Mouse (Mus musculus): ENCODE data around the gene Rep15. TPM values are rescaled to one million over a fixed set of nuclear protein-coding genes. Genes with fewer than 3 reads are reported as not detected.

The Rep15 gene
- total RNA-seq, 1 experiment, result 0.80 TPM

- Histone ChIP-seq H3K9ac (ENCODE audit: insufficient read depth, low read depth, low read length, poor library complexity, severe bottlenecking) (no peak overlapping the region), H3K27ac (ENCODE audit: insufficient read depth, low read depth, low read length, poor library complexity, severe bottlenecking) (no peak overlapping the region), H3K9me3 (ENCODE audit: control insufficient read depth, insufficient read depth, low read depth, low read length) (no peaks in the 10 kb centered on the region), H3K36me3 (ENCODE audit: control insufficient read depth, insufficient read depth, low read length, poor library complexity, severe bottlenecking) (peaks cover 31% of the 10 kb centered on the region), H3K4me1 (ENCODE audit: control insufficient read depth in 2 of 2, insufficient read depth in 2 of 2, low read length in 2 of 2, poor library complexity in 1 of 2) (peaks cover 0 to 4% of the 10 kb centered on the region in 2 experiments; a peak in 1 of 4 replicates), H3K4me3 (ENCODE audit: insufficient read depth in 1 of 2, low read depth in 1 of 2, low read length in 2 of 2, poor library complexity in 1 of 2, severe bottlenecking in 1 of 2) (no peak overlapping the region)
- no peak for TF ChIP-seq ZC3H11A (IDR thresholded peaks at IDR 0.05; ENCODE audit: borderline replicate concordance, low read depth, low read length)
- no peak for TF ChIP-seq HCFC1 (IDR thresholded peaks at IDR 0.05; ENCODE audit: borderline replicate concordance, insufficient read depth, low read length)
- no peak for TF ChIP-seq CHD2 (IDR thresholded peaks at IDR 0.05; ENCODE audit: low read depth, low read length)
- TF ChIP-seq MAFK (IDR thresholded peaks at IDR 0.05; ENCODE audit: insufficient read depth, low read depth, low read length), result no peak
- no peak for TF ChIP-seq ZNF384 (IDR thresholded peaks at IDR 0.05; ENCODE audit: low read depth, low read length)
- no peak for DNase-seq (ENCODE audit: low read depth, low spot score)
- in situ Hi-C loops (cut with MboI; ENCODE audit: low sequenced_read_pairs in 2 of 2, unreplicated experiment in 2 of 2), result no loop called here
Measured at GRCm38 (mm10) chr6:147062034-147062433, 29.6 kb downstream of the Rep15 start.

GRCm38 (mm10) chr6:147062694-147063093, 30.3 kb downstream of the Rep15 start:
- no peak for DNase-seq (ENCODE audit: low read depth, low spot score)
- peaks cover 32% of the 10 kb centered on the region for H3K36me3 ChIP-seq (ENCODE audit: control insufficient read depth, insufficient read depth, low read length, poor library complexity, severe bottlenecking)

GRCm38 (mm10) chr6:147064226-147064943, 32.0 kb downstream of the Rep15 start:
- no peak for TF ChIP-seq MAFK (IDR thresholded peaks at IDR 0.05; ENCODE audit: insufficient read depth, low read depth, low read length)
- TF ChIP-seq ZNF384 (IDR thresholded peaks at IDR 0.05; ENCODE audit: low read depth, low read length), result no peak
- TF ChIP-seq CHD2 (IDR thresholded peaks at IDR 0.05; ENCODE audit: low read depth, low read length), result no peak
- no peak for TF ChIP-seq ZC3H11A (IDR thresholded peaks at IDR 0.05; ENCODE audit: borderline replicate concordance, low read depth, low read length)
- TF ChIP-seq HCFC1 (IDR thresholded peaks at IDR 0.05; ENCODE audit: borderline replicate concordance, insufficient read depth, low read length), result no peak
- Histone ChIP-seq H3K36me3 (ENCODE audit: control insufficient read depth, insufficient read depth, low read length, poor library complexity, severe bottlenecking) (peaks cover 30% of the 10 kb centered on the region), H3K27ac (ENCODE audit: insufficient read depth, low read depth, low read length, poor library complexity, severe bottlenecking) (no peak overlapping the region), H3K4me3 (ENCODE audit: insufficient read depth in 1 of 2, low read depth in 1 of 2, low read length in 2 of 2, poor library complexity in 1 of 2, severe bottlenecking in 1 of 2) (no peak overlapping the region), H3K9me3 (ENCODE audit: control insufficient read depth, insufficient read depth, low read depth, low read length) (no peaks in the 10 kb centered on the region), H3K4me1 (ENCODE audit: control insufficient read depth in 2 of 2, insufficient read depth in 2 of 2, low read length in 2 of 2, poor library complexity in 1 of 2) (peaks cover 0 to 4% of the 10 kb centered on the region in 2 experiments; a peak in 1 of 4 replicates), H3K9ac (ENCODE audit: insufficient read depth, low read depth, low read length, poor library complexity, severe bottlenecking) (no peak overlapping the region)
- in situ Hi-C loops (cut with MboI; ENCODE audit: low sequenced_read_pairs in 2 of 2, unreplicated experiment in 2 of 2), result no loop called here
- DNase-seq (ENCODE audit: low read depth, low spot score), result no peak

More at GRCm38 (mm10) chr6:147062694-147063093, 30.3 kb downstream of the Rep15 start:
- Histone ChIP-seq H3K4me1 (ENCODE audit: control insufficient read depth in 2 of 2, insufficient read depth in 2 of 2, low read length in 2 of 2, poor library complexity in 1 of 2) (peaks cover 0 to 4% of the 10 kb centered on the region in 2 experiments; a peak in 1 of 4 replicates), H3K4me3 (ENCODE audit: insufficient read depth in 1 of 2, low read depth in 1 of 2, low read length in 2 of 2, poor library complexity in 1 of 2, severe bottlenecking in 1 of 2) (no peak overlapping the region), H3K9ac (ENCODE audit: insufficient read depth, low read depth, low read length, poor library complexity, severe bottlenecking) (no peak overlapping the region), H3K9me3 (ENCODE audit: control insufficient read depth, insufficient read depth, low read depth, low read length) (no peaks in the 10 kb centered on the region), H3K27ac (ENCODE audit: insufficient read depth, low read depth, low read length, poor library complexity, severe bottlenecking) (no peak overlapping the region)
- TF ChIP-seq CHD2 (IDR thresholded peaks at IDR 0.05; ENCODE audit: low read depth, low read length) (no peak), ZNF384 (IDR thresholded peaks at IDR 0.05; ENCODE audit: low read depth, low read length) (no peak), MAFK (IDR thresholded peaks at IDR 0.05; ENCODE audit: insufficient read depth, low read depth, low read length) (no peak), ZC3H11A (IDR thresholded peaks at IDR 0.05; ENCODE audit: borderline replicate concordance, low read depth, low read length) (no peak), HCFC1 (IDR thresholded peaks at IDR 0.05; ENCODE audit: borderline replicate concordance, insufficient read depth, low read length) (no peak)
- in situ Hi-C loops (cut with MboI; ENCODE audit: low sequenced_read_pairs in 2 of 2, unreplicated experiment in 2 of 2), result no loop called here

DNA sequence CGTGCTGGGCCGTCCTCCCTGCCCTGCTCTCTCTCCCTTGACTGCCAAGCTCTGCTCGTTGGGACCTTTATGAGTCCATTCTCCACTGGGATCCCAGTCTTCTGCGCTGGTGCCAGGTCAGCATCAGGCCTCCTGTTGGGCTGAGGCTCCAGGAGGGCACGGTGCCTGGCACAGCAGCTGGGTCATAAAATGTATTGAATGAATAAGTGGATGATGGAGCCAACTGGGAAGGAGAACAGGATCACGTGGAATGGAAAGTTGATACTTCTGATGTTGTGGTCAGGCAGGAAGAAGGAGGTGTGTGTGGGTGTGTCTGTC, 32.5 kb downstream of the Rep15 start:
- Histone ChIP-seq H3K4me3 (ENCODE audit: insufficient read depth in 1 of 2, low read depth in 1 of 2, low read length in 2 of 2, poor library complexity in 1 of 2, severe bottlenecking in 1 of 2) (no peak overlapping the region), H3K9me3 (ENCODE audit: control insufficient read depth, insufficient read depth, low read depth, low read length) (no peaks in the 10 kb centered on the region), H3K36me3 (ENCODE audit: control insufficient read depth, insufficient read depth, low read length, poor library complexity, severe bottlenecking) (peaks cover 30% of the 10 kb centered on the region), H3K27ac (ENCODE audit: insufficient read depth, low read depth, low read length, poor library complexity, severe bottlenecking) (no peak overlapping the region), H3K4me1 (ENCODE audit: control insufficient read depth in 2 of 2, insufficient read depth in 2 of 2, low read length in 2 of 2, poor library complexity in 1 of 2) (peaks cover 0 to 4% of the 10 kb centered on the region in 2 experiments; a peak in 1 of 4 replicates), H3K9ac (ENCODE audit: insufficient read depth, low read depth, low read length, poor library complexity, severe bottlenecking) (no peak overlapping the region)
- no peak for DNase-seq (ENCODE audit: low read depth, low spot score)
- TF ChIP-seq ZNF384 (IDR thresholded peaks at IDR 0.05; ENCODE audit: low read depth, low read length), result no peak
- TF ChIP-seq ZC3H11A (IDR thresholded peaks at IDR 0.05; ENCODE audit: borderline replicate concordance, low read depth, low read length), result no peak
- no peak for TF ChIP-seq MAFK (IDR thresholded peaks at IDR 0.05; ENCODE audit: insufficient read depth, low read depth, low read length)
- TF ChIP-seq HCFC1 (IDR thresholded peaks at IDR 0.05; ENCODE audit: borderline replicate concordance, insufficient read depth, low read length), result no peak
- no peak for TF ChIP-seq CHD2 (IDR thresholded peaks at IDR 0.05; ENCODE audit: low read depth, low read length)
- in situ Hi-C loops (cut with MboI; ENCODE audit: low sequenced_read_pairs in 2 of 2, unreplicated experiment in 2 of 2), result no loop called here

All from ES-E14 (cell line).